Mouse (Mus musculus) left cerebral cortex, postnatal 25 days (tissue): ENCODE measurements around the gene Slc26a9. TPM values are rescaled to one million over a fixed set of nuclear protein-coding genes. Genes with fewer than 3 reads are reported as not detected.
A peak's percentile ranks its signal among the peaks of the same experiment; 100 is the strongest.

Experiments
- DNase-seq, 2 experiments: peaks; one replicate each; pipeline ENCODE4 v3.0.0; 2022; ENCODE audit warnings: low spot score in 2 of 2, mixed read lengths in 1 of 2
- intact Hi-C: fragments of 180-260 bp; cut with DNase I; formaldehyde crosslinking; loops from one replicate; pipeline ENCODE4 v1.15.1; 2025
- total RNA-seq, 2 experiments: library from RNA; stranded (reverse); gene quantifications; 2 replicates each; pipeline ENCODE4 v1.2.3; 2021

The Slc26a9 gene
- total RNA-seq, 2 experiments from 2014 or later: 0.14 TPM; not detected in 1

DNA sequence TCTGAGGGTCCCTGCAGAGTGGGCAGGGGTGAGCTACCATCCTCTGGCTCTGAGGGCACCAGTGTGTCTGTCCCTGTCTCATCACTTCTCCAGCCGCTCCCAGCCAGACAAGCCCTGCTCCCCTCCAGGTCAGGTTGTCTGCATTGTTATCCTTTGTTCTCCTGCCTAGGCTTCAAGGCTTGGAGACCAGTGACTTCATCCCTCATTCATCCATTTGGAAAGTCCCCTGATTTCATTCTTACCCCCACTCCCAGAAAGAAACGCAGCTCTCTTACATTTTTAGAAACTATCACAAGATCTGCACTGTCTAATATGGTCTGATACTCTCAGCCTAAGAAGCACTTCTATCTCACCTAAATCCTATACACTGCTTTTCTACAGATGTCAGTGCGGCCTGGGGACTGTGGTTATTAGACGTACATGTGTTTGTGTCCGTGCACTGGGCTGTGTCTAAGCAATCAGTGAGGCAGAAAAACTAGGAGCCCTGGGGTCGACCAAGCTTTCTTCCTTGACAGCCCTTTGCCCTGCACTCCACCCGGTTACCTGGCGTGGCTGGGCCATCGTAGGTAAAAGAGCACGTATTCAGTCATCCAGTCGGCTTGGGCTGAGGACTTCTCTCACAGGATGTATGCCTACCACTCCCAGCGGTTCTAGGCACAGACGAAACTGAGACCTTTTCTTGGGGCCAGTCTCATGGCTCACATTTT, 10.2 kb upstream of the Slc26a9 start:
- intact Hi-C loops: no loop called here

DNA sequence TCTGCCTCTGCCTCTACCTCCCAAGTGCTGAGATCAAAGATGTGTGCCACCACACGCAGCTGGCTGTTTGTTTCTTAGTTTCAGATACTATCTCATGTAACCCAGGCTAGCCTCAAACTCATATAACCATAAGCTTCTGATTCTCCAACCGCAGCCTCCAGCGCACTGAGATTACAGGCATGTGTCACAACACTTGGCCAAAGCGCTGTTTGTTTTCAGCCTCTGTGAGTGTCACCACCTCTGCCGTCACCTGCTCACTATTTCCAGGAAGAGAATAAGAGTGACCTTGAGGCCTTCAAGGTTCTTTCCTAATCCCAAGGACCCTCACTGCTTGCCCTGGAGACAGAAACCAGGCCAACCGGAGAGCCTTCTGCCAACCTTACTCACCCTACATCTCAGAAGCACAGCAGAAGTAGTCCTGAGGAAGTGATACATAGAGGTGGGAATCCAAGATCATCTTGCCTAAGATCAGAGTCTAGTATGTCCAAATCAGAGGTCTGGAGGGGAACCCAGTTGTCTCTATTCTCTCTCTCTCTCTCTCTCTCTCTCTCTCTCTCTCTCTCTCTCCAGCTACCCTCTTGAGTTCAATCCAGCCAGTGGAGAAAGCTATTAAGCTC, 9.1 kb upstream of the Slc26a9 start:
- no peak for DNase-seq
- intact Hi-C loops: no loop called here

More for the DNA sequence above, 10.2 kb upstream of the Slc26a9 start:
- DNase-seq: no peak

DNA sequence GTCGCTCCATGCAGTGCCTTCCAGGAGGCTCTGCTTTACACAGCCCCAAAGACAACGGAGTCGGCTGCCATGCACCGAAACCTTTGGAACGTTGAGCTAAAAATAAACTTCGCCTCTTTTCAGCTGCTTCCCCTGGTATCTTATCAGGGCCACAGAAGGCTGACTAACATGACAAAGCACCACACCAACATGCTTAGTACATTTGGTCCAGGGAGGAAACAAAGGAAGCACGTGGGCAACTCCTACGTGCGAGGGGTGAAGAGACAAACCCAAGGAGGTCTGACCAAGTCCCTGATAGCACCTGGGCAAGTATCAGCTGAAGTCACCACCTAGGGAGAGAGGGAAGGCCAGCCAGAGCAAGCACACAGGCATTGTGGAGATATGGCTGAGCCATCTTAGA, 7.3 kb upstream of the Slc26a9 start:
- DNase-seq: no peak
- intact Hi-C loops: no loop called here

DNA sequence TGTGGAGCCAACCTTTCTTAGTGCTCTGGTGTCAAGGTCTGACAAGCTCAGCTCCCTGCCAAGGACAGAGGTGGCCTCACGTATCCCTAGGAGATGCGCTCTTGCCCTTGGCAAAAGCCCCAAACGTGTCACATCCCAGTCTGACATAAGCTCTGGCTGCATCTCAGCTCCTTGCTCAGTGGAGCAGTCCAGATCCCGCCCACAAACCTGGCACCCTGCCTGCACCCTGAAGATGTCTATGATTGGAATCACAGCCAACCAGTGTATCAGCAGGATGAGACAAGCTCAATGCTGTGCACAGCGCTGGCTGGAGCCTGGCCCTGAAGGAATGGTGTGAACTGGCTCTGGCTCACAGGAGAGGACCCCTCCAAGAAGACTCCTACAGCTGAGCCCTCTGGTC, 6.6 kb upstream of the Slc26a9 start:
- intact Hi-C loops: no loop called here
- peak; percentile 91 to 99 for DNase-seq

DNA sequence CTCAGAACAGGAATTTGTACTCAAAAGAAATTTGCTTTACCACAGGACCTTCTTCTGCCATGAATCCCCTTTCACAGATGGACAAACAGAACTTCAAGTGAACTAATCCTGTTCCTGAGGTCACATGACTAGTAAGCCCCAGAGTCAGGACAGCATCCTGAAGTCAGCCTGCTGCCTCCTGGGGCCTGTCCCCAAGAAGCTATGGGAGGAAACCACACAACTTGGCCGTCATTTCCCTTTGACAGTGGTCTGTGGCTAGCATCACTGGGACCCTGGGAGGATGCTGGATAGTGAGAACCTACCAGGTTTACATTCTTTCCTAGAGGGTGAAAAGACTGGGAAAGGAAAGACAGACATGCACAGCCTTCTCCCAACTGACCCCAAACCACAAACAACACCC, 5.1 kb upstream of the Slc26a9 start:
- no peak for DNase-seq
- intact Hi-C loops: no loop called here

DNA sequence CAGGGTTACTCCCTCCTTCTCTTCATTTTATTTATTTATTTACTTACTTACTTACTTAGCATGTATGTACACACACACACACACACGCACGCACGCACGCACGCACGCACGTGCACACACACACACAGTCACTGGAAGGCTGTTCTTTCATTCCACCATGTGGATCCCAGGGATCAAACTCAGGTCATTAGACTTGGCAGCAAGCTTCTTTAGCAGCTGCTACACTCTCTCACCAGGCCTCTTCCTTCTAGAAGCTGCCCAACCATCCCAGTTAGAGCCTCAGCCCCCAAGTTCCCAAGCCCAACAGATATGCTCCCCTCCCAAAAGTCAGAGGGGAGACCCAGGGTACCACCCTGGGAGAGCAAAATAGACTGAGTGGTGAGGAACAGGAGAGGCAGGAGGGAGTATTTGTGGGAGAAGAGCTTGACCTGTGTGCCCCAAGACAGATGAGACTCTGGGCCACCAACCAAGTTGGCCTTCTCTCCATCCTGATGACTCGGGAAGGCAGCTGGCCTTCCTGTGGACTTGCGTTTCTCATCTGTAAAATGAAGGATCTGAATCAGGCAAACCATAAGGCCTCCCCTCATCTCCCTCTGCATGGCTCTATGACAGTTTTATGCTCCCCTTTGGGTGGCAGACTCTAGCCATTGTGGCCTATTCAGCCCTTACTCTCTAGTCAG, 4.2 kb upstream of the Slc26a9 start:
- no peak for DNase-seq
- intact Hi-C loops: no loop called here

DNA sequence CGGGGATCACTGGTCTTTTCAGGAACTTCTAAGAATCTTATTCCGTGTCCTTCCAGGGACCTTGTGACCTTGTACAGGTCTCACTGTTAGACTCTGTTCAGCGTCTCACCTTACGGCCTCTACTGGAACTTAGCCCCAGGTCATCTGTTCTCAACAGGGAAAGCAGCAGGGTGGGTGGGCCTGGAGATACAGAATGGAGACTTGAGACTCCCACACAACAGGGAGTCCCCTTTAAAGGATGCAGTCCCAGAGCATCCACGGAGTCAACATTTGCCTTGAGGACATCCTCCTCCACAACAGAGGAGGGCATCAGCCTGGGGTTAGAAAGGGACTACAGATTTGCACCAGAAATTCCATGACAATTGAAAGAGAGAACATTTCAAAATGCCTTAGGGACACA, 1.6 kb downstream of the Slc26a9 start:
- no peak for DNase-seq
- intact Hi-C loops: no loop called here

DNA sequence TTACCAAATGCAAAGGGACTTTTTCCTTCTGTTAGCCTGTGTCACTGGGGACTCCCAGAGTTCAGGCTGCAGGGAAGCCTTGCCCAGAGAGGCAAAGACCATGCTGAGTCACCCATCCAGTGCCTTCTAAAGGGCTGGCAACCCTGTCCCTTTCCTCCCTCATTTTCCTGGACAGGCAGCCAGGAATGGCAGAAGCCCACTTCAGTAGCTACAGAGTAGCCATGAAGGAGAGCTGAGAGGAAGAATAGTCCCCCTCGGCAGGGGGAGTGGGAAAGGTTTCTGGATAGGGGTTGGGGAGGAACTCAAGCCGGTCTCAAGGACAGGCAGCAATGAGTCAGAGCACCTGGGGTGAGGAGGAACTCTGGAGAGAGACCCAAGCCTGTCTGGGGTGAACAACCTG, 3.9 kb downstream of the Slc26a9 start:
- no peak for DNase-seq
- intact Hi-C loops: no loop called here

DNA sequence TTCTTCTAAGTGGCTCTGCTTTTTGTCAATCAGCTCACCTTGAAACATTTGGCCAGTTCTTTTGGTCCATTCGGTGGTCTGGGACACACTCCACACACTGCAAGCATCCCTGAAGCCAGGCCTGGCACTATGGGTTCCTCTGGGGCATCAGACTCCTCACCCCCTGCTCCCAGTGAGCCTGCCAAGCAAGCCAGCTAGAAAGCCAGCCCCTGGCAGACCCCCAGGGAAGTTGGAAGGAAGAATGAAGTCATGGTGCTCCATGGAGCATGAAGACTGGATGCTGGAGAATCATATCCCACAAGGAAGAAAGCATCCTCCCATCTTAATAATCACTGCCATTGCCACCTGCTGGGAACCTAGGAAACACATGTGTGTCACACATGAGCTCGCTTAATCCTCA, 4.8 kb downstream of the Slc26a9 start:
- intact Hi-C loops: no loop called here
- DNase-seq: no peak

DNA sequence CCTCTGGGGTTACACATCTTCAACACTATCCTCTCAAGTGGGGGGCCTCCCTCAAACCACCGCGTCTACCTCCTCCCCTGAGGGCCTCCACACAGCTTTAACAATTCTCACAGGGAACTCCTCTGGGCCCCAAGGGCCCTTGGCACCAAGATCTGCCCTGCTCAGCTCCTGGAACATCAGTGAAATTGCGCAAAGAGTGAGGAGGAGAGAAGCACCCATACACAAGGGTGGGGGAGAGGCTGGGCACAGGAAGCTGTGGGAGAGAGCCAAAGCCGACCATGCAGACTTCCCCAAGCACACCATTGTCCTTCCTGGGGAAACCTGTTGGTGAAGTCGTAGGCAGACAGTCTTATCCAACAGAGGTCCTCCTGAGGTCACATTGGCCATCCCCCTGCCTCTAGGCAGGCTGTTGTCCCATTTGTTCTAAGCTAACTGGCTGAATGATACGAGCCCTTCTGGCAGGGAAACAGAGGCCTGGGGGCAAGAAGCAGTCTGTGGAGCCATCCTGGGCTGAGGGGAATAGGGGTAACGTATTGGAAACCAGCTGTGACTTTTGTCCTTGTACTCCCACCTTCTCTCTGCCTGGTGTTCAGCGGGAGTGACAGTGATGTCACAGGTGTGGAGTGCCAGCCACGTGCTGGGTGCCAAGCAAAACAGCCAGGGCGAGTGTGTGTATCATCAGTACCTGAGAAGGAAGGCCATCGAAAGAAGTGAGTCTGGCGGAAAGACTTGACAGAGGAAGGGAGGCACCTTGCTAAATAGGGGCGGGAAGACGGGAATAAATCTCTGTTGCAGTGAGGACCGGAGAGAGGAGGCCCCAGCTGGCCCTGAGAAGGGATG, 6.1 kb downstream of the Slc26a9 start:
- intact Hi-C loops: no loop called here
- DNase-seq: no peak

DNA sequence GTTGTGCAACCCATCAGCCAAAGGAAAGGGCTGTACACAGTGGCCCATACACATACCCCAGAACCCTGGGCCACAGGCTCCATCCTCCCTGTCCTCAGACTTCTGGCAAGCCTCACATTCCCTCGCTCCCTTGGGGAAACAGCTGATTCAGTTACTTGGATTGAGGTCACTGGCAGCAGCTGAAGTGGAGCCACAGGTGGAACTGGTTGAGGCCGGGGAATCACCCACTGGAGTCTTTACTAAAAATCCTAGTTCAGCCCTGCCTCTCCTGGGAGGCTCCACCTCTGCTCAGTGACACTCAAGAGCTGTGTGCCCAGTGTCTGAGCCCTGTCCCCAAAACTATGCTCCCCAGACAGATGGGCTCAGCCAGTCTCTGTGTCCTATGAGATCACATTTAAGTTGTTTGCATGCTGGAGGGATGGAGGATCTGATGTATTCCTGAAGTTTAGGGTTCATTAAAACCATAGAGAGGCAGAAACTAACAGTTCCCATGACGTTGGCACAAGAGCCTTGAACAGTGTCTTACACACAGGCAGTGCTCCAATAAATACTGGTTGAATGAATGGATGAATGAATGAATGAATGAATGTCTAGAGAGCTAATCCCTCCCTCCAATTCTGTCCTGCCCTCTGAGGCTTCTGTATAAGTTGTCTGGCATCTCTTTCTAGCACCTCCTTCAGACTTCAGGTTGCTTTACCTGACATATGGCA, 7.5 kb downstream of the Slc26a9 start:
- intact Hi-C loops: no loop called here
- no peak for DNase-seq

DNA sequence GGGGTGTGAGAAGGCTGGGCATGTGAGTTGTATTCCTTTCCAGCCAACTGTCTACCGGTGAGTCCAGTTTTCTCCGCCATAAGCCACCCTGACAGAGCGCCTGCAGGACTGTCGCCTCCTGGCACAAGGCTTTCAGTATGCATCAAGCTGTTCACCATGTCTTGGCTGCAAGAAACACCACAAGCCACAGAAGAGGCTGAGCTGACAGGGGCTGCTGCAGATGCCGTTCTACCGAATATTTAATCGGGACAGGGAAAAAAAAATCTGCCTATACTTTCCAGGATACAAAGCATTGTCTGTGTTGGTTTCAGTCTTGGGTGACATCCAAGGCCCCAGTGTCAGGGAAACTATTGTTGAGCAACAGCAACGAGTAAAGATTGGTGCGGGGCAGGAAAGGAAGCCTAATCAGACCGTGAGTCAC, 8.1 kb downstream of the Slc26a9 start:
- peak in 1 of 2 experiments; percentile 14 for DNase-seq
- intact Hi-C loops: no loop called here

DNA sequence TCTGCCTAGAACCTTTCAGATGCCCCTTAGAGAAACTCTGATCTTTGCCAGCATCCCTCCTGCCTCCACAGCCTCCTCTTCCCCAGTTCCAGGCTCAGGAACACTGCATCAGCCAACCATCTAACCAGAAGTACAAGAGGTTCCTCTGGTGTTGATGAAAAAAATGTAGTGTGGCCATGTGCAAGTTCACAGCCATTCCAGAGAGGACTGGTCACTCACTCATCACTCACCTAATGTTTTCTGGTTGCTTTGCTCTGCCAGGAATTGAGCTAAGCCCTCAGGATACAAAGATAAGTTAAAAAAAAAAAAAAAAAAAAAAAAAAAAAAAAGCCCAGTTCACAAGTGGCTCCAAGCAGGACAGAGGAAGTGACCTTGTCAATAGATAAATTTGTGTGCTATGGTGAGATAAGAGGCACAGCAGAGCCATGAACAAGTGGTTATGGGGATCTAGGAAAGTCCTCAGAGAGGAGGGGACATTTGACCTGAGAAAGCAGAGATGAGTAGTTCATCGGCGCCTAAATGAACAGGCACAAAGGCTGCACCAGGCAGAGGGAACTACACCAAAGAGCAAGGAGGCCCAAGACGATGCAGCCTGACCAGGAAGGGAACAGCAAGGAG, 10.5 kb downstream of the Slc26a9 start:
- DNase-seq: no peak
- intact Hi-C loops: no loop called here

DNA sequence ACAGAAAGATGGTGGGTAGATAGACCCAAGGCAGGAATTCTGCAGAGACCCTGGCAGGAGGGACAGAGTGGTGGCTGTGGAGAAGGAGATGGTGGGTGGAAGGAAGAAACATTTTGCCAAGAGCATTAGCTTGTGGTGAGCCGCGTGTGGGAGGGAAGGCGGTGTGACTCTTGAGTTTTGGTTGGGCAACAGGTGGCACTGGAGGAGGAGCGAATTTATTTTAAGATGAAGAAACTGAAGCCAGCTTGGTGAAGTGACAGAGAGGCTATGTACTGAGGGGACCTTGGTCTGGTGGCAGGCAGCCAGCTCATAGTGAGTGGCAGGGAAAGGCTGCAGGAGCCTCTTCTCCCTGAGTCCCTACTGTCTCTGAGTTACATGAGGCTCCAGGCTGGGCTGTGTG, 11.1 kb downstream of the Slc26a9 start:
- intact Hi-C loops: no loop called here

DNA sequence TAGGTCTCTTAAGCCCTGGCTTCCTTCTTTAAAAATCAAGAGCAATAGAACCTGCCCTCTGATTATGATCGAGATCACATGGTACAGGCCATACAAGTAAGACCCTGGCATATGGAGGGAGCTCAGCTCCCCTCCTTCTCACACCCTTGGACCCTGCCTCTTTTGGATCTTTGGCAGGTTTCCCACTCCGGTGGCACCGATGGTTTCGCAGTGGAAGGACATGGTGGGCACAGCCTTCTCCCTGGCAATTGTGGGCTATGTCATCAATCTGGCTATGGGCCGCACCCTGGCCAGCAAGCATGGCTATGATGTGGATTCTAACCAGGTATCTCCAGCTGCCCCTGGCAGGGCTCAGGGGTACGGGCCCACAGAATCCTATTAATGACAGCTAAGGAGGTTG, 13.4 kb downstream of the Slc26a9 start:
- no peak for DNase-seq
- intact Hi-C loops: no loop called here

More for the DNA sequence above, 11.1 kb downstream of the Slc26a9 start:
- DNase-seq: peak; percentile 73 to 89

DNA sequence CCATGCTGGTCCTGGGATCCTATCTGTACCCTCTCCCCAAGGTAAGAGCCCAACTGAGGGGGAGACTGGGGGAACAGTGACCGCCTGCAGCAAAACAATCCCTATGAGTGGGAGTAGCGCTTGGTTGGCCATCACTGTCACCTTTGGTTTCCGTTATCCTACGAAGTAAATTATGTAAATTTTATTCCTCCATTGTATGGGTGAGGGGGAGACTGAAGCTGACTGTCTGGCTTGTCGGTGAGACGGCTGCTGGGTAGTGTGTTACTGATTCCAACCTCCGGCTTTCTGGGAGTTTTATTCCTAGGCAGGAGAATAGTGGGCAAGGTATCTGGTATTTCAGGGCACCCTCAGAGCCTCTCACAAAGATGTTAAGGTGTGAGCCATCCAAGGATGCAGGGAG, 15.0 kb downstream of the Slc26a9 start:
- intact Hi-C loops: no loop called here
- DNase-seq: no peak

DNA sequence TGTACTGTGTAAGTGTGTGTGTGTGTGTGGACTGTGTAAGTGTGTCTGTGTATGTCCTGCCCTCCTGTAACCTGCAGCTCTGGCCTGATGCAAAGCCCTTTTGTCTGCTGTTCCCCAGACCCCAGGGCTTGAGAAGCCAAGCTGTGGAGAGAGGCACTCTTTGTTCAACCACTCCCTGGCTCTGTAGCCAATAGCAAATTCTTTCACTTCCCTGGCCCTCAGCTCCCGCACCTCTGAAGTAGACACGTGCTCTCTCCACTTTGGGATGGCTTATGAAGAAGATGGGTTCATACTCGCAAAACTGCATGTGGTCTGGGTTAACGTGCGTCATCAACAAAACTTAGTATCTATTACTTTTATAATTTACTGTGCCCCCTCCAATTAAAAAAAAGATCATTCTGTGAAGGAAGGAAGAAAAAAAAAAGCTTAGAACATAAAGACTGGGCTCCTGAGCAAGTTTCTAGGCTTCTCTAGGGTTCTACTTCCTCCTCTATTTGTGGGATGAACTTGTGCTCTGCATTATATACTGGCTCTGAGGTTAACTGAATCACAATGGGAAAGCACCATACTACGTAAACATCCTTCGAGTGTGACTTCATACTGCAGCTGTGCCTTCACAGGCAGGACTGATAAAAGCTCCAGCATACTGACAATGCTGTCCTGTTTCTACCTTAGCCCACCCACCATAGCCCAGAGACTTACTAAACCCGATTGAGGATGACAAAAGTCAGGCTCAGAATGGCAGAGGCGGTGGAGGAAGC, 16.0 kb downstream of the Slc26a9 start:
- DNase-seq: no peak
- intact Hi-C loops: loop anchor here (5.0 to 10.0 kb wide), 2 partner anchors 145 to 213 kb away; no protein-coding TSS in a partner anchor

DNA sequence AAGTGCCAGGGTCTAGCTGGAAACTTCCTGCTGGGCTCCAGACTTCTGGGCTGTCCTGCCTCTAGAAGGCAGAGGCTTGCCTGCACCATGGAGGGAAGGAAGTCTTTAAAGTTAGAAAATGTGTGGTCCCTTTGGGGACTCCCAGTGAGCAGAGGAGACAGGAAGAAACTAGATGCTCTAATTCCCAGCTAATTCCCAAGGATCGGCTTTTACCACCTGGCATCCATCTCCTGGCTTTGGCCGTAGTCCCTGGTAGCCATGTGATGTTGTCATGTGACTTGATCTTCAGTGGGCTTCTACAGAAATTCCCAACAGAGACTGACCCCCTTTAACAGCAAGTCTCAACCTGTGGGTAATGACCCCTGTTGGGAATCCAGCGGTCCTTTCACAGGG, 16.6 kb downstream of the Slc26a9 start:
- DNase-seq: no peak
- intact Hi-C loops: loop anchor here (5.0 to 10.0 kb wide), 2 partner anchors 146 to 213 kb away; no protein-coding TSS in a partner anchor
